Mouse (Mus musculus) bone marrow macrophage, adult 2 months (primary cell): ENCODE measurements around the gene Pcnp. TPM values are rescaled to one million over a fixed set of nuclear protein-coding genes. Genes with fewer than 3 reads are reported as not detected.

Experiments used
- H3K27ac ChIP-seq: 2 replicates; pipeline ENCODE4 v1.5.1; 2012; ENCODE audit warnings: low read depth, low read length; ENCODE audit not compliant: insufficient read depth
- H3K4me1 ChIP-seq: 2 replicates; pipeline ENCODE4 v1.6.1; 2012; ENCODE audit warnings: low read length; ENCODE audit not compliant: control insufficient read depth, insufficient read depth
- H3K4me3 ChIP-seq: 2 replicates; pipeline ENCODE4 v1.5.1; 2012; ENCODE audit warnings: mild to moderate bottlenecking, low read length, moderate library complexity; ENCODE audit not compliant: insufficient read depth
- CTCF ChIP-seq: IDR thresholded peaks from 2 replicates; pipeline ENCODE4 v1.5.1; 2012; ENCODE audit warnings: low read depth, mild to moderate bottlenecking, low read length, moderate library complexity
- POLR2A ChIP-seq: IDR thresholded peaks from 2 replicates; pipeline ENCODE4 v1.6.1; 2012; ENCODE audit warnings: mild to moderate bottlenecking, low read depth, low read length, borderline replicate concordance
- polyA plus RNA-seq: library from polyadenylated mRNA; stranded (reverse); fragments of >200 nt; gene quantifications from 2 replicates; pipeline ENCODE4 v1.2.4, GENCODE M21; 2012; ENCODE audit not compliant: missing spikeins, insufficient read depth, insufficient read length

Pcnp gene
- polyA plus RNA-seq, 1 experiment, result 125 TPM

GRCm38 (mm10) chr16:55990311-55990710 lies 39.2 kb downstream of the Pcnp start:
- H3K4me1 ChIP-seq, result peaks cover 3% of the 10 kb centered on the region; the same call in 1 of the 2 replicates
- H3K4me3 ChIP-seq, result no peak overlapping the region
- no peak for TF ChIP-seq POLR2A
- TF ChIP-seq CTCF, result no peak

DNA sequence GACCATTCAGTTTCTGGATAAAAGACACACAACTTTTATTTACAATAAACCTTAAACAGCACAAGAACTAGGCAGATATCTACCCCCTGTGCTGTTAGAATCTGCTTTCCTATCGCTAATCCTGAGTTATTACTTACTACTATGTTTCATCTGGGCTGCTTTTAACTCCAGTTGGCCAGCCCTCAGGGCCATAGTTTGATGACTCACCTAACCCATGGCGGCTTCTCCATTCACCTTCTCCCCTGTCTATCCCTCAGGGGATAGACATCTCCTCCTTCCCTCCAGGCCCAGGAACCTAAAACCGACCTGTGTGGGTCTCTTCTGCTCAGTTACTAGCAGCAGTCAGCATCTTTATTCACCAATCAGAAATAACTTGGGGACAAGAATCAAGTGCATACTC lies 43.5 kb downstream of the Pcnp start:
- peaks cover 3% of the 10 kb centered on the region; the same call in 1 of the 2 replicates for H3K4me1 ChIP-seq
- H3K4me3 ChIP-seq, result no peak overlapping the region
- no peak overlapping the region for H3K27ac ChIP-seq
- TF ChIP-seq POLR2A, result no peak
- no peak for TF ChIP-seq CTCF

More at GRCm38 (mm10) chr16:55990311-55990710, 39.2 kb downstream of the Pcnp start:
- no peak overlapping the region for H3K27ac ChIP-seq

DNA sequence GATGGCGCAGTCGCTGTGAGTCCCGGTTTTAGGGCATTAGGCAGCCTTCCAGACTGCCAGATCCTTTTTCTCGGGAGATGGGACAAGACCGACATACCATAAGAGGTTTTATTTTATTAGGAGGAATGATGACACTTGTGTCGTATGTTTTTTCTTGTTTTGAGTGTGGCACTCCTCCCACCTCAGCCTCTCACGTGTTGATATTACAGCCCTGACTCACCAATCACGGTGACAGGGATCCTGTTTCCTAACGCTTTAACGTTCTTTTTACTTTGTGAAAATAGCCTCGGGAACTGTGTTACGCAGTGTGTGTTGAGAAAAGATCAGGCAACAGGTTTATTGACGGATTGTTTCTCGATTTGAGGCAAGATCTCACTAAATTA lies 54.6 kb downstream of the Pcnp start:
- Histone ChIP-seq H3K4me3 (peak overlapping the region; percentile 100), H3K27ac (peak overlapping the region; percentile 42), H3K4me1 (peaks cover 18% of the 10 kb centered on the region)
- TF ChIP-seq POLR2A (no peak), CTCF (no peak)

DNA sequence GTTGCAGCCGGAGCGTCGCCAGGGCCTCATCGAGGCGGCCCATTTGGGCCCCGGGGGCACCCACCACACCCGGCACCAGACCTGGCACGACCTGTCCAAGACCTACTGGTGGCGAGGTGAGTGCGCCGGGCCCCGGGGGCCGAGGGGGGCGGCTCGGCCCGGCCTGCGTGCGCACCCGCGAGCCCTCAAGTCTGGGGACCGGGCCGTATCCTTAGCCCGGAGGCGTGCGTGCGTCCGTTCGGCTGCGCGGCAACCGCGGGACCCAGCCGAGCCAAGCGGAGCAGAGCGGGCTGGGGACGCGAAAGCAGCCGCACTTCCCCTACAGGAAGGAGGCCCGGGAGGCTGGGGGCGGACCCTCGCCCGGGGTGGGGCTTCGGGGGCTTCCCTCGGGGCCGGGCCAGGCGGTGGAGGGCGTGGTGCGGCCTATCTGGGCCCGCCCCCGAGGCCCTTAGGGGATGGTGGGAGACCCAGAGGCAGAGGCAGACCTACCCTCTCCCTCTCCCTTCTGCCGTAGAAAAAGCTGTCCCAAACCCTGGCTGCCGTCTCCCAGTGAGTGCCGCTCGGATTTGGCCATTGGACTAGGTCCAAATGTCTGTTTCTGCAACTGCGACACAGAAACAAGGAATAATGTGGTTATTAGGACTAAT lies 55.2 kb downstream of the Pcnp start:
- Histone ChIP-seq H3K27ac (peak overlapping the region; percentile 70), H3K4me1 (peaks cover 18% of the 10 kb centered on the region), H3K4me3 (peak overlapping the region; percentile 100)
- TF ChIP-seq POLR2A (no peak), CTCF (no peak)

GRCm38 (mm10) chr16:55973431-55974255 lies 55.9 kb downstream of the Pcnp start, which contains the start of gene Zbtb11:
Zbtb11 (plus strand) TSS chr16:55973883.
- TF ChIP-seq CTCF (no peak), POLR2A (no peak)
- Histone ChIP-seq H3K4me3 (peak within 1 kb of the TSS; percentile 100), H3K27ac (peak within 1 kb of the TSS; percentile 70), H3K4me1 (peaks cover 14% of the 10 kb centered on the region)

- H3K27ac ChIP-seq, result peak overlapping the region; percentile 46
- peaks cover 14% of the 10 kb centered on the region for H3K4me1 ChIP-seq
- TF ChIP-seq CTCF (no peak), POLR2A (no peak)
Observed at GRCm38 (mm10) chr16:55972626-55973201, 56.8 kb downstream of the Pcnp start.

GRCm38 (mm10) chr16:55971735-55972615 lies 57.6 kb downstream of the Pcnp start:
- Histone ChIP-seq H3K4me3 (no peak overlapping the region), H3K27ac (no peak overlapping the region), H3K4me1 (peaks cover 14% of the 10 kb centered on the region)
- no peak for TF ChIP-seq POLR2A
- no peak for TF ChIP-seq CTCF

More at GRCm38 (mm10) chr16:55972626-55973201, 56.8 kb downstream of the Pcnp start:
- H3K4me3 ChIP-seq, result peak overlapping the region; percentile 100

DNA sequence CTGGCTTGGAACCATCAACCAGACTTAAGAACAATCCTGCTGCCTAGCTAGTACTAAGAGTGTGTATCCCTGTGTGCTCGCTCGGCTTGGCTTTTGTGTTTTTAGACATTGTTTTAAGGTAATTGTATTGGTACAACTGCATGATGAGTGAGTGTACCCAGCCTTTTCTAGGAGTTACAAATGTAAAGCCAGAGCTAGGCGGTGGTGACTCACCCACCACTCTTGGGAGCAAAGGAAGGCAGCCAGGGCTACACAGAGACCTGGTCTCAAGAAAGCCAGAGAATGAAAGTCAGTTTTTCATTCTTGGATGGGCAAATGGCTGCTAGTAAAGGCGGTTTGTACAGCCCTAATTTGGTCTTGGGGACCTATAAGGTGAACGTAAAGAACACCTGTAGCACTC lies 59.1 kb downstream of the Pcnp start:
- H3K4me3 ChIP-seq, result no peak overlapping the region
- no peak overlapping the region for H3K27ac ChIP-seq
- no peak for TF ChIP-seq CTCF
- TF ChIP-seq POLR2A, result no peak
- peaks cover 10% of the 10 kb centered on the region; the same call in 1 of the 2 replicates for H3K4me1 ChIP-seq

DNA sequence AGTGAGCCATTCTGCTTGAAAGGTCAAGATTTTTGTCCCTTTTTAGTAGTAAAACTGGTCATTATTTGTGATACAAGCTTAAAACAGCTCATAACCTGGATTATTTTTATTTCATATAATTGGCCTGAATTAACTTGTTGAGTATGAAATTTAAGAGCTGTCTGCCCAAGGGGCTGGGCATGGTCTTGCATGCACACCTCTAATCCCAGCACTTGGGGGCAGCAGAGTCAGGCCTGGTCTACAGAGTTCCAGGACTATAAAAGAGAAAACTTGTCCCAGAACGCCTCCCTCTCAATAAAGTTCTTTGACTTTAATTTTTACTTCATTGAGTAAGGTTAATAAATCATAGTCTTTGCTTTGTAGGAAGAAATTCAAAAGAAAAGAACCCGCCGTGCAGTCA lies 60.4 kb downstream of the Pcnp start:
- Histone ChIP-seq H3K27ac (no peak overlapping the region), H3K4me1 (peaks cover 12% of the 10 kb centered on the region; the same call in 1 of the 2 replicates), H3K4me3 (no peak overlapping the region)
- no peak for TF ChIP-seq POLR2A
- no peak for TF ChIP-seq CTCF
